Mouse (Mus musculus): ENCODE measurements at regions not wholly inside any gene's neighbourhood (a gene's known extent, or its start where the extent isn't known, plus 50 kb on each side); places are given as distances from the start of the nearest gene placed in this dataset.

- no peak for TF ChIP-seq GATA1 (IDR thresholded peaks at IDR 0.05; ENCODE audit: borderline replicate concordance, low read length)
- TF ChIP-seq FLI1 (IDR thresholded peaks at IDR 0.05; ENCODE audit: low read length) = no peak
These were observed 219.5 kb downstream of the Ptprc start for GRCm38 (mm10) chr1:137955993-137956392.
